Mouse (Mus musculus): ENCODE results near the gene Mef2c.

Gene Mef2c

DNA sequence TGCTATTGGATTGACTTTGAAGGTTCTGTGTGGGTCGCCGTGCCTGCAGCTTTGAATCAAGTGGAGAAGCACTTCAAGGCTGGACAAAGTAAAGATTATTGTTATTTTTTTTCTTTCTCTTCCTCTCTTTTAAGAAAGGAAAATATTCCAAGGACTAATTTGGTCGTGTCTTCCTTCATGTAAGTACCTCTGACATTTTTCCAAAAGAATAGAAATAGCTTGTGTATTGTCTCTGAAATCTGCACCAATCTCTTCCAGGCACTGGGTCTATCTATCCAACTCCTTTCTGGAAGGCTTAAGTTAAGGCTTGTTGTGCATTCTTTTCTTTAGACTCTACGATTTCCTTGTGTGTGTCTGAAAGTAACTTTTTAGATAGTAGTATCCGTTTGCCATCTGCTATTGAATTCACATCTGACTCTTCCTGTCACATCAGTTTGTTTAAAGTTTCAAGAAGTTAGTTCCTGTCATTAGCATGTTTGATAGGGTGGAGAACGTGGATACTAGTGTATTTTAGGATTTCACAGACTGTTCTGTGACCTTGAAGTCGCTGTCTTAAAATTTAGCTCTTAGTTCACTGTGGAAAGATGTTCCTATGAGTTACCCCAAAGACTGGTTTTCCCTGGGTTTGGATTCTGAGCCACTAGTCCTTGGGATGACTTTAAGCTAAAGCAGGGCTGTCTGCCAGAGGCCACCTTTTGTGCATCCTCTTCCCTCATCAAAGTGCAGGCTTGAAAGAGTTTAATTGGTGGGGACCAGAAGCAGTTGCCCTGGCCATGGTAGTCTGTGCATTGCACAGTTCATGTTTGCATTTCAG is 21.3 kb downstream of the Mef2c start:
- no peak for DNase-seq (ENCODE audit: low spot score in 2 of 2)

DNA sequence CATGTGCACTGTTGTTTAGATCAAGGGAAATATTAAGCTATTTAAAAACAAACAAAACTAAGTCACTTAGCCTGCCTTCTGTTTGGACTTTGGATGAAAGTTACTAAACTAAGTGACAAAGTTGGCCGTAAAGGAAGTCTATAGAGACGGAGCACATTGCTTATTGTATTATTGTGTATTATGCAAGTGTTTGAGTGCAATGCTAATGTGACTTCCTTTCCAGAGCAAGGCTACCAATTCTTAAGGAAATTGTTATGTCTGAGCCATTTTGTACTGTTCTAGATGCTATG is 21.8 kb downstream of the Mef2c start:
- DNase-seq (ENCODE audit: low spot score in 2 of 2) = no peak

DNA sequence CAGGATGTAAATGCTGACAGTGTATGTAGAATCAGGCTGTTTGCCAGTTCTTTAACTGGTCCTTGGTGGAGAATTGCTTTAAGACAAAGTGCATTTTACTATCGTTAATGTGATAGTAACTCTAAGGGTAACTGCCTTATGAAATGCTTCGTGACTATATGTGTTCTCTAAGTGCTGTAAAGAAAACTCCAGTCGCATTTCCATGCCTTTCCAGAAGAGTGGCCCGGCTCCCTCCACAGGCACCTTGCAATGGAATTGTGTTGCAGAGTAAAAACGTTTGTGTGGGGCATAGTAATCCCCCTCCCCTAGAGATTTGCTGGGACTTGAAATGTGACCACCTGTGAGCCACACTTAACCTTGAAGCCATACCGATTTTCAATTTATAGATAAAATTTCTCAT is 22.2 kb downstream of the Mef2c start:
- DNase-seq (ENCODE audit: low spot score in 2 of 2) = no peak

DNA sequence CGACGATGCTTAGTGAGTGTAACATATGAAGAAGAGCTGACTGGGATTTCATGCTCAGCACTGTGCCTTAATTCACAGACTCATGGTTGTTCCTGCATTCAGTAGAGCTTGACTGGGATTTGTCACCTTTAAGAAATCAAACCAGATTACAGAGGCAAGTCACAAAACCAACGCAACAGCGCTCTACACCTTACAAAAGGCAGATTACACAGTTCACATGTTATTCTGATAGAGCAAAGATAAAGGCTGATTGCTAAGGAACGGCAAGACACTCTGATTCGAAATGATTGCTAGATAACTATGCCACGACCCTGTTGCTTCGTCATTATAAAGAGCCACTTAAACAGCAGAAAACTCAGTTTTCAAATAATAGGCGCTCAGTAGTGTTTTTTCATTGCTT is 24.1 kb downstream of the Mef2c start:
- no peak for DNase-seq (ENCODE audit: low spot score in 2 of 2)

DNA sequence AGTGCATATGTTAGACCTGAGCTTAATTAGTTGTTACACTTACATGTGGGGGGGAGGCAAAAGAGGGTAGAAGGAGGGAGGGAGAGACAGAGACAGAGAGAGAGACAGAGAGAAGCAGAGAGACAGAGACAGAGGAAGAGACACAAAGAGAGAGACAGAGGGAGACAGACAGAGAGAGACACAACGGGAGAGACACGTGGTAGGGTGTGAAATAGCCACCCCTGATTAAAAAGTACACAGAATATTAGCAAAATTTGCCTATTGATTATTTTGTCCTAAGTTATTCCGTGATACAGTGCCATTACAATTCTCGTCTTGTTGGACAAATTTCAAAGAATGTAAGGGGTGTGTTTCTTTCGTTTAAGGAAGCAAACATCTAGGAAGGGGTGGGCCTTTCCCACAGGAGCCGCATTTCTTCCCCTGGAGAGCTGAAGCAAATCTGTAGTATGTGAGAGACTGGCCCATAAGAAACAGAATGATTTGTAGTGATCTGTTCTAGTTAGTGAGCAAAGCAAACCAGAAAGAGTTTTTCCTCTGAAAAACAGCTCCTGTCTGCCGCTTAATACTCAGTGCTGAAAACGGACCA is 26.0 kb downstream of the Mef2c start:
- no peak for DNase-seq (ENCODE audit: low spot score in 2 of 2)

DNA sequence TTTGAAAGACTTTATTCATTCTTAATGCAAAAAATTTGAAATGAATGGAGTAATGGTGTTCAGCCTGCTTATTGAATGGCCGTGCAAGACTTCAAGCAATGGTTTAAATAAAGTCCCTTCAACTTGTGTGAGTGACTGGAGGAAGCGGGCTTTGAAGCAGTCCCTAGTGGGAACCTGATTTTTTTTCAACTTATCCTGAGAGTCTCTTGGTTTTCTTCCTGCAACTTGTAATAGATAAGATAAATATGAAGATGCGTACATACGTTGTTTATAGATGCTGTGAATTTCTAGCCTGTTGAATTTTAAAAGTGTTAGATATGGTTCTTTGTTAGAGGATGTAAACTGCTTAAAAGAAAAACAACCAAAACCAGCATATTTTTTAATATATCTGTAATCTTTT is 27.1 kb downstream of the Mef2c start:
- no peak for DNase-seq (ENCODE audit: low spot score in 2 of 2)

DNA sequence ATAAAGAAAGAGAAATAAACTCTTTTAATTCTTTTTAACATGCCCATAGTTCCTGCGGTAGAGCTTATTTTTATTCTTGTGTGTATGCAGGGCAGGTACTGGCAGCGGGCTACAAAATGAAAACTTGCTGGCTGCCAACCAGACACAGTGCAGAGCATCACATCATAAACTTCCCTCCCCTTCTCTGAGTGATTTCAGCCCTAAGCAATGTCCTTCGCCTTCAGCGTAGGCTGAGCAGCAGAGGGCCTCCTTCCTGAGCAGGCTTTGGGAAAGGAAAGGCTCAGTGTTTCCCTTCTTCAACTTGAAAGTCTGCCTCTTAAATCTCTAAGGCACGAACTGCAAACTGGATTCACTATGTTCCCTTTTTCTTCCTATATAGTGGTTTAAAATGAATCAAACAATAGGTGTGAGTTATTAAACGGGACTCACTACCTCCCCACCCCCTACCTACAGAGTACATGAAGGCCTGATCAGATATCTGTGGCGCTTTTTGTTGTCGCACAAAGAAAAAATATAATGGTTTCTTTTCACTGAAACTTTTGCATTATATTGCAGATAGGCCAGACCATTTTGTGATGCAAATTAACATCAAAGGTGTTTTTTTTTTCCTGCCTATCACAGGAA is 28.2 kb downstream of the Mef2c start:
- DNase-seq (ENCODE audit: low spot score in 2 of 2) = no peak

DNA sequence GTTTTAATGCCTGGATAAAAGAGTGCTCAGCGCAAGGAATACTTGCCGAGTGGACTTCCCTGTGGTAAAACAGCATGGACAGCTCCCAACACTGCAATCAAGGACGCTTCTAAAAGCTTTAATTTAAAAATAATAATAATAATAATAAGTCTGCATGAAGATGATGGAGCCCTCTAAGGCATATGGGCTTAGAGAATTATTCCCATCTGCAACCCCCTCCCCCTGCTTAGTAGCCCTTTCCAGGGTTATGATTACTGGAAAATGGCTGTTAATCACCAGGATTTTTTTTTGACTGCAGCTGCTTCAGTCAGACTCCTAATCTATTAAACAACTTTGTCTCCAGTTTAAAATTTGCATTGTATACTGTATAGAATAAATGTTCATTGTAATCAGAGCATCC is 32.5 kb downstream of the Mef2c start:
- no peak for DNase-seq (ENCODE audit: low spot score in 2 of 2)

DNA sequence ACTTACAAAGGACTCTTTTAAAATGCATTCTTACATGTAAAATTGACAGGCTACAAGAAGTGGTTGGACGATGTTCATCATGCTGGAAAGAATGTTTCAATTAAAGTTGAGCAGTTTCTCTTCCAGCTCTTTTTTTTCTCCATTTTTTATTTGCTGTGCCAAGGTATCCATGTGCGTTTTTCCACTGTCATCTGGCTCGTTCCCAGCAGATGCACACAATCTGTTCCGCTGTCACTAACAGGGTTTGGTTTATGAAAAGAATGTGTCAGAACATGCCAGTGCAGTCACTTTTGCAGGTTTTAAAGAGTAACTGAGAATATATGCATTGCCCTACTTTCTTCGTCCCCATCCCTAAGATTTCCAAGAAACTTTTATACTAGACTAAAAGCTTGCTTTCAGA is 33.3 kb downstream of the Mef2c start:
- DNase-seq (ENCODE audit: low spot score in 2 of 2) = no peak

DNA sequence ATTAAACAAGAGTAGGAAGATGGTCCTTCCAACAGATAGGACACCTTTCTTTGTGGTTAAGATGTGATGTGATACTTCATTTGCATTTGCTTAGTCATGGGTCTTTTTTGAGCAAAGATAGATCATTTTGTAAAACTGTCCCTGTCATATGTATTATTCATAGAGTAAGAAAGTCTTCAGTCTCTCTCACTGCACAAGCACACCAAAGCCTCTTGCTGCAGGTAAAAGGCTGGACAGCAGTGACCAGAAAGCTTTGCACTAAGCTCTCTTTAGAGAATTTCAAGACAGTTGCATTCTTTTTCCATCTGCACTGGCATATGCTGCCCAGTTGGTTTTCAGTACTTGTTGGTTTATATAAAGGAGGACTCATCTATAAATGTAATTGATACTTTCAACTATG is 36.1 kb downstream of the Mef2c start:
- DNase-seq (ENCODE audit: low spot score in 2 of 2) = no peak

DNA sequence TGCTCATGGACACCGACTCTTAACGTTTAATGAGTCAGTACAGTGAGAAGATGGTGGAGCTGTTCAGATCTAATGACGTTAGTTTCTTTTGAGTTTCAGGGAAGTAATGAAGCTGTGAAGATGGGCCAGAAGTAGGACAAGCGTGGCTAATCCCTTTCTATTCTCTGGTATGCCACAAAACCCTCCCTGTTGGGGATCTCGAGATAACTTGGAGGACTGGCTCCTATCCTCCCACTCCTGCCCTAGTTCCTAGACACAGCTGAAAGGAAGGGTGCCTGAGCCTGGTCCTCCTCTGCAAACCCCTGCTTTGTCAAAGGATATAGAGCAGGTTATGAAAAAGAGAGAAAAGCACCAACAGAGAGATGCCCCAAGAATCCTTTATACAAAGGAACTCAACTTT is 38.8 kb downstream of the Mef2c start:
- DNase-seq (ENCODE audit: low spot score in 2 of 2) = no peak

DNA sequence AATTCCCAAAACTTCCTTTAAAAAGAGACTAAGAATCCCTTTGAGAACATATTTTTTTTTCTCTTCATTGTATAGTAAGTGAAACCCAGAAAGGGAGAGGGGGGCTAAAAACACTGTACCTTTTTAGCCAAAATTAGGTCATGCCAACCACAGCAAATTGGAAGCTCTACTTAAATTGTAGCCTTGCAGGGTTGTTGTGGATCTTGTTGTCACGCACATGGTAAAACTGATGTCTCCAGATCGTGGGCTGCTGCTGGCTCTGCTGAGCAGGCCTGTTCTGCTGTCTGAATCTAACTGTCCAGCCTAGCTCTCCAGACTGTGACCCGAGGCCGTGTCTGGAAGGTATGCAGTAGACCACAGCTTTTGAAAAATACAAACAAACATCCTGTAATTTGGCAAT is 40.9 kb downstream of the Mef2c start:
- no peak for DNase-seq (ENCODE audit: low spot score in 2 of 2)

DNA sequence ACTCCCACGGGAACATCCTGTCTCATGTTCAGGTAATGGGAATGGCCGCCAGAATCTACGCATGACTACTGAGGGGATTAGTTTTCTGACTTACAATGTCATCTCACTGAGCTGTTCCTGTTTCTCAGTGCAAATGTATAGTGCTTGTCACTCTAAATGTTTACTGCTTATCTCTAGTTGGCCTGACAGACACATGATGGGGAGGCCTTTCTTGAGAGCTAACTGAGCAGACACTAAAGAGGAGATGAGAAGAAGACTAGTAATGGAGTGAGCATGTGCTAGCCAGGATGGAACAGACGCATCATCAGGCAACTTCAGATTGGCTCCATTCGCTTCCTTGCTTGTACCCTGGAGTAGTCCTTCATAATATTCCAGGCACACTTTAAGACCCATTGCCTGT is 43.0 kb downstream of the Mef2c start:
- DNase-seq (ENCODE audit: low spot score in 2 of 2) = no peak

DNA sequence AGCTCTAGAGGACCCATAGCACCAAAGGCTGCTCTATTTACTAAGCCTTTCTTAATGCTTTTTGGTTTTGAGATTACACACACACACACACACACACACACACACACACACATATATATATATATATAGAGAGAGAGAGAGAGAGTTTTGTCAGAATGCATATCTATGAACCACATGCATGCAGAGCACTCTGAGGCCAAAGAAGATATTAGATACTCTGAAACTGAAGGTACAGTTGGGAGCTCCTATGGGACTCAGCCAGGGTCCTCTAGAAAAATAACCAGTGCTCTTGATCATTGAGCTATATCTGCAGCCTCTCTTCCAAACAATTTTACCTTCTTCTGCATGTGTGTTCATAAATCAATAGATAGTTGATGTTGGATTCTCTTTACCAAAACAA is 47.4 kb downstream of the Mef2c start:
- no peak for DNase-seq (ENCODE audit: low spot score in 2 of 2)

DNA sequence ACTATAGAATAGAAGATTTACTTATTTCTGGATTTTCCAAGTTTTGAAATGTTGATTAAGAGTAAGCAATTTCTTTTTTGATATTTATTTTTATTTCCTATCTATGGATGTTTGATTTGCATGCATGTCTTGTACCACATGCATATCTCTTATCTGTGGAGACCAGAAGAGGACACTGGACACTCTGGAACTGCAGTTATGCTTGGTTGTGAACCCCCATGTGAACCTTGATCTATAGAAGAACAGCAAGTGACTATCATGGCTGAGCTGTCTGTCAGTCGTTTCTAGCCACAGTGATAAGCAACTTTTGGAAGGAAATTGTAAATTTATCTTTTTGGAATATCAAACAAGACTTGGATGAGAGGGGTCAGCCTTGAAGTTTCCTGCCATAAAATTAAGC is 48.2 kb downstream of the Mef2c start:
- no peak for DNase-seq (ENCODE audit: low spot score in 2 of 2)

DNA sequence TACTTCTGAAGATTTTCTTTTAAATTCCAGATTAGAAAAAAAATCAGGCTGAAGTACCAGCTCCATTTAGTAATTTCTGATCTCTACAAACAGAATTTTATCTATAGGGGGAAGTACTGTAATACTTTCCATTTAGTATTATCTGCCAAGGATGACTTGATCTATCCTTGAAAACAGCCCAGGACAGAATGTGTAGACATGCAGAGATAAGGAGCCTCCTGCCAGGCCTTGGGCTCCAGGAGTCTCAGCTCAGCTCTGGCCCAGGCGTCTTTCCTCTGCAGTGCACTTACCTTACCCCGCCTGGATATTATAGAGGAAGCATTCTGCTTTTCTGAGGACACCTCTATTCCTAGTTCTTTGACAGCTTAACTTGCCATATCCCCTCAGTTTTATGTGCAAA is 59.4 kb downstream of the Mef2c start:
- no peak for DNase-seq (ENCODE audit: low spot score in 2 of 2)

DNA sequence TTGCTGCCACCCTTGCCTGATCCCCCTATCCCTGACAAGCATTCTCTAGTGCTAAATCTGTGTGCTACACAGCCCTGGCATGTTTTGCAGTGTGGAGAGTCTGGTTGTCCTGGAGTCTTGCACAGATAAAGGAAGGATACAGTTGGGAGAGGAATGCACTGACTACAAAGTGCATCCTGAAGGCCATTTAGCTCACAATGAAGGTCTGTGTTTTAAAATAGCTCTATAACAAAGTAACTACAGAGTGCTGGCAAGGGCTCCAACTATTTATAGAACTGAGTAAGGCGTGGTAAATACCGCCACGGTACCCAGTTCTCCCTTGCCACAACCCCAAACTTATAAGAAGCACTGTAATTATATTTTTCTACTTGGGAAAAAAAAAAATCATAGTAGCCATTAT is 61.9 kb downstream of the Mef2c start:
- DNase-seq (ENCODE audit: low spot score in 2 of 2) = no peak

DNA sequence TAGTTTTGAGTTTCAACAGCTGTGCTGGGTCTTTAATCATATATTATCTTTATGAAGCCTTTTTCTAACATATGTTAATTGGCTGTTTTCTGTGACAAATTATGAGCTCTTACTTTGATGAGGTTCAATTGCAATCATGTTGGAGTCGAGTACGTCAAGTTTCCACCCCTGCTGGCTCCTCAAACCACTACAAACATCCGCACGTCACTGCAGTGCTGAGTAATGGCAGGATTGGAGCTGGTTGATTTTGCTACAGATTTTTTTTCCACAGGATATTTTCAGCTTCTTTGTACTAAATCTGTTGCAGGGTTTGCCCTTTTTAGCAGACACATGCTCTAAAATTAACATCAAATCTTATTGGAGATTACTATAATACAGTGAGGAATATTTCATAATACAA is 62.3 kb downstream of the Mef2c start:
- no peak for DNase-seq (ENCODE audit: low spot score in 2 of 2)

DNA sequence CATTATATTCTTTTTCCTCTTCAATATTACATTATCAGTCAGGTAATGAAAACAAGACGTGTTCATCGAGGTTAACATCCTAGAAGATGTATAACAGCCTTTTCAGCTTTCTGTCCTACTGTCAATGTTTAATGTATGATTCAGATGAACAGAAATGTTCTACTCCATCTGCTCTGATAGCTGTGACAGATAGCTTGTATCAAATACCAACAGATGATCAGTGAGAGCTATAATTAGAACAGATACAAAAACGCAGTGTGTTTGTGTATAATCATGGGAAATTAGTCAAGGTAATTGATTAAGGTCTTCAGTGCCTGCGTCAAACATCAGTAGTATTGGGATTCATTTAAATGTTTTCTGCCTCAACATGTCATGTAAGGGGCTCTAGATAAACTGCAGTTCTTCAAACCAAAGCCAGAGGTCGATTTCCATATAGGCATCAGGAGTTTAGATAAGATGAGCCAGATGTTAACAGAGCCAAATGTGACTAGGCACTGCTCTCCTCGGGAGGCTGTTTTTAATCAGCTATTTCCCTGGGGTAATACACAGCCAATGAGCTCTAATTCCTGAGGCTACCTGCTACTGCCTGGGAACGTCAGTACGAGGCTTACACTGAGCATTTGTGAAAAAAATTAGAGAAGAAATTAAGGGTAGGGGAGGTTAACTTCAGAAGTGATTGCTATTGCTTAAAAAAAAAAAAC is 63.1 kb downstream of the Mef2c start:
- DNase-seq (ENCODE audit: low spot score in 2 of 2) = no peak

DNA sequence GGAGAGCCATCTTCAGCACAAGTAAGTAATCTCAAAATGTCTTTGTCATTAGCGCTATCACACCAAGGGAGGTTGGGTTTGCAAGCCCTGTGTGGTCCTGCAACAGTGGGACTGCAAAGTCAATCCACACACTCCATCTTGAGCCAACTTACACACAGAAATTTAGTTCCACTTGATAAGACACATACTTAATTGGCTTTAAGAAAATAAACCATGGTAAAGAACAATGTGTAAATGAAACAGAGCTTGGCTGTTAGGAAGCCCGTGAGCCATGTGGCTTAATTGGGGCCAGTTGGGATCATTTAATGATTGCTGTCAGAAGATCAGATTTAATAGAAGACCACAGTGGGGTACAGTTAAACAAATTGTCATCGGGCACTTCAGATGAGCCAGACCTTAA is 63.8 kb downstream of the Mef2c start:
- DNase-seq (ENCODE audit: low spot score in 2 of 2) = no peak

DNA sequence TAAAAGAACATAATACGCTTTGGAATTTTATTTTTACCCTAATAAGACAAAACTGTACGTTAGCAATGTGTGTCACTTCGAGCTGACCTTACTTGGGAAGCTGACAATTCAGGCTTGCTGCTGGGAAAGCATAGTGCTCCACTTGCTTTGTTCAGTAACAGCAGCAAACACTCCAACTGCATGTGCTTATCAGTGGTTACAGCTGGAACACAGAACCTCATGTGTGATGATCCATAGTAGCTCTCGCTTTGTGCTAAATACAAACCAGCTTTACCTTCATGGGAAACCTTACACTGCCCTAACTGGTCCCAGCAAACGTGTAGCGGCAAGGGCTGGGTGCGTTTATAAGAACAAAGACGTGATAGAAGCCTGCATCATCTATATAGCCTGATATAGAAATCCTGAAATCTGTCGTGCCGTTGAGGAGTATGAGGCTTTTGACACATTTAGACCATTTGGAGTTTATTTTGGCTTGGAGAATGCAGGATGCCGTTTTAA is 65.0 kb downstream of the Mef2c start:
- DNase-seq (ENCODE audit: low spot score in 2 of 2) = no peak

DNA sequence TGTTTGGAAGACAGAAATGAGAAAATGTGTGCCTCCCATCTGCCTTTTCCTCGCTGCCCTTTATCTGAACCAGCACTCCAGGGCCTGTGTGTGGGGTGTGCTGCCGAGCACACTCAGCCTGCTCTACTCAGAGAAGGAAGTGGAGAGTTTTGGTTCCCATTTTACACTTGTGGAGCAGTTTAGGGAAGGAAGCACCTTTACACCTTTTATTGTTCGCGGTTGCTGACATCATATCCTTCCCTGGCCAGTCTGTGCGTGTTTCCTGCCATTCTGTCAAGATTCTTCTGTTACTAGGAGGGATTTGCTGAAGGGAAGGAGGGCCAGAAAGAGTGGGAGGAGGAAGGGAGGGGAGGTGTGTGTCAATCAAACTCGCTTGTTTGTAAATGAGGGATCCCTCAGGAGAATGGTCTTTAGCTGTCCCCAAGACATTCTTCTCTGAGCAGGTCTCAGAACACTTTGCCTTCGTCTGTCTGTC is 68.2 kb downstream of the Mef2c start:
- peak; percentile 36 to 59 for DNase-seq (ENCODE audit: low spot score in 2 of 2)

DNA sequence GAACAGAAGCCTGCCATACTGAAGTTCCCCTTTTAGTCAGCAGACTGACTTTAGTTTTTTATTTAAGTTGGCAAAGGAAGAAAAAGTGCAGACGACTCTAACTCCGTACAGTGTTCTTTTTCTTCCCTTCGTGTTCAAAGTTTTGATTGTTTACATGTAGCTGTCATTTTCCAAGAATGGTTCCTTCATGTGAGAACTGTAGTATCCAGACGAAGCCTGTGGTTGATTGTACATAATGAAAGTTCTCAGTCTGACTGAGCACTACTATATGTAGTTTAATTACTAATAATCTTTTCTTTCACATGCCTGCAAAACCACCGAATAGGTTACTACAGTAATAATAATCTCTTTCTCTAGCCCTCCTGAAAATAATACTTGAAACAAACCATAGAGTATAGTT is 68.6 kb downstream of the Mef2c start:
- DNase-seq (ENCODE audit: low spot score in 2 of 2) = no peak

Data from spleen, postnatal 10 days (tissue).